Mouse (Mus musculus) small intestine, adult 2 months (tissue): Measurements from ENCODE around the gene Mcur1. TPM values are rescaled to one million over a fixed set of nuclear protein-coding genes. Genes with fewer than 3 reads are reported as not detected.

Experiments
- H3K27ac ChIP-seq: fragments of 200-500 bp; 2 replicates; pipeline ENCODE4 v1.5.1; 2012; ENCODE audit warnings: low read depth, low read length, control low read depth, inconsistent platforms; ENCODE audit not compliant: insufficient read depth
- H3K27me3 ChIP-seq: fragments of 200-500 bp; 2 replicates; pipeline ENCODE4 v1.6.1; 2012; ENCODE audit warnings: mild to moderate bottlenecking, moderate library complexity, low read length, inconsistent platforms; ENCODE audit not compliant: control insufficient read depth, insufficient read depth
- H3K36me3 ChIP-seq: fragments of 200-500 bp; 2 replicates; pipeline ENCODE4 v1.6.1; 2012; ENCODE audit warnings: mild to moderate bottlenecking, low read length, control low read depth, inconsistent platforms; ENCODE audit not compliant: control insufficient read depth, insufficient read depth
- H3K4me1 ChIP-seq: fragments of 200-500 bp; 2 replicates; pipeline ENCODE4 v1.6.1; 2012; ENCODE audit warnings: low read length, inconsistent platforms, mixed read lengths; ENCODE audit not compliant: control insufficient read depth, insufficient read depth, insufficient read length
- H3K4me3 ChIP-seq: fragments of 200-500 bp; 2 replicates; pipeline ENCODE4 v1.5.1; 2012; ENCODE audit warnings: low read depth, mild to moderate bottlenecking, control low read depth, inconsistent platforms, low read length, moderate library complexity
- CTCF ChIP-seq: fragments of 200-500 bp; IDR thresholded peaks from 2 replicates; pipeline ENCODE4 v1.5.1; 2012; ENCODE audit warnings: low read depth, mild to moderate bottlenecking, control low read depth, inconsistent platforms, low read length, moderate library complexity, mixed read lengths; ENCODE audit not compliant: insufficient replicate concordance, insufficient read length; ENCODE audit errors: extremely low read depth
- POLR2A ChIP-seq: fragments of 200-500 bp; IDR thresholded peaks from 2 replicates; pipeline ENCODE4 v1.6.1; 2012; ENCODE audit warnings: low read depth, mild to moderate bottlenecking, control low read depth, inconsistent platforms, low read length, moderate library complexity
- WGBS: fragments of 180-500 bp; shearing (Covaris S2); methylation state at CpG from one replicate; pipeline ENCODE4 v1.1.7; 2018; 5-methylcytosine and 5-hydroxymethylcytosine counted together
- polyA plus RNA-seq: library from polyadenylated mRNA; depleted of rRNA; stranded (reverse); fragments of >200 nt; gene quantifications from 2 replicates; pipeline ENCODE4 v1.2.3, GENCODE M21; 2012

The Mcur1 gene
- polyA plus RNA-seq, 1 experiment, result 42.0 TPM

GRCm38 (mm10) chr13:43580661-43581060 lies 20.7 kb upstream of the Mcur1 start:
- Histone ChIP-seq H3K36me3 (no peaks in the 10 kb centered on the region), H3K4me3 (no peak overlapping the region), H3K4me1 (no peaks in the 10 kb centered on the region), H3K27ac (no peak overlapping the region), H3K27me3 (0 out of 2 replicates have a peak, but pooled peaks cover 4% of the 10 kb centered on the region)
- WGBS, result 95% methylated on average over 5 of the region's 5 CpGs
- TF ChIP-seq POLR2A (no peak), CTCF (no peak)

GRCm38 (mm10) chr13:43579740-43580139 lies 19.7 kb upstream of the Mcur1 start:
- Histone ChIP-seq H3K27me3 (0 out of 2 replicates have a peak, but pooled peaks cover 4% of the 10 kb centered on the region), H3K4me3 (no peak overlapping the region), H3K4me1 (no peaks in the 10 kb centered on the region), H3K27ac (no peak overlapping the region), H3K36me3 (no peaks in the 10 kb centered on the region)
- TF ChIP-seq POLR2A (no peak), CTCF (peak; percentile 76; the same call in 1 of the 2 replicates)
- WGBS, result 23% methylated on average over 18 of the region's 18 CpGs

- no peaks in the 10 kb centered on the region for H3K36me3 ChIP-seq
- no peaks in the 10 kb centered on the region for H3K4me1 ChIP-seq
- no peak for TF ChIP-seq POLR2A
- no peak for TF ChIP-seq CTCF
- H3K27ac ChIP-seq, result no peak overlapping the region
- H3K4me3 ChIP-seq, result no peak overlapping the region
- 90% methylated on average over 12 of the region's 12 CpGs for WGBS
- 0 out of 2 replicates have a peak, but pooled peaks cover 3% of the 10 kb centered on the region for H3K27me3 ChIP-seq
These were observed 17.8 kb upstream of the Mcur1 start for GRCm38 (mm10) chr13:43577766-43578165.

- 61% methylated on average over 5 of the region's 5 CpGs for WGBS
- Histone ChIP-seq H3K4me3 (no peak overlapping the region), H3K27ac (no peak overlapping the region), H3K27me3 (no peaks in the 10 kb centered on the region), H3K4me1 (no peaks in the 10 kb centered on the region), H3K36me3 (no peaks in the 10 kb centered on the region)
- TF ChIP-seq POLR2A (no peak), CTCF (peak; percentile 28; the same call in 1 of the 2 replicates)
These were observed 17.3 kb upstream of the Mcur1 start for GRCm38 (mm10) chr13:43577254-43577653.

GRCm38 (mm10) chr13:43575431-43575830 lies 15.4 kb upstream of the Mcur1 start:
- no peak overlapping the region for H3K27ac ChIP-seq
- H3K27me3 ChIP-seq, result no peaks in the 10 kb centered on the region
- H3K4me3 ChIP-seq, result no peak overlapping the region
- WGBS, result 94% methylated on average over 5 of the region's 5 CpGs
- H3K4me1 ChIP-seq, result no peaks in the 10 kb centered on the region
- no peak for TF ChIP-seq CTCF
- no peak for TF ChIP-seq POLR2A
- H3K36me3 ChIP-seq, result no peaks in the 10 kb centered on the region

GRCm38 (mm10) chr13:43573979-43574378 lies 14.0 kb upstream of the Mcur1 start:
- WGBS, result 42% methylated on average over 2 of the region's 2 CpGs
- H3K4me3 ChIP-seq, result no peak overlapping the region
- no peaks in the 10 kb centered on the region for H3K4me1 ChIP-seq
- no peaks in the 10 kb centered on the region for H3K27me3 ChIP-seq
- H3K27ac ChIP-seq, result no peak overlapping the region
- no peak for TF ChIP-seq CTCF
- TF ChIP-seq POLR2A, result no peak
- no peaks in the 10 kb centered on the region for H3K36me3 ChIP-seq

GRCm38 (mm10) chr13:43567141-43567891 lies 7.3 kb upstream of the Mcur1 start:
- Histone ChIP-seq H3K36me3 (no peaks in the 10 kb centered on the region), H3K4me3 (peak overlapping the region; percentile 17; the same call in 1 of the 2 replicates), H3K27me3 (no peaks in the 10 kb centered on the region), H3K4me1 (no peaks in the 10 kb centered on the region; the same call in 1 of the 2 replicates), H3K27ac (no peak overlapping the region)
- no peak for TF ChIP-seq POLR2A
- TF ChIP-seq CTCF, result no peak
- WGBS, result 75% methylated on average over 25 of the region's 25 CpGs
